Mouse (Mus musculus) G1E (cell line): ENCODE data around the gene Foxs1. TPM values are rescaled to one million over a fixed set of nuclear protein-coding genes. Genes with fewer than 3 reads are reported as not detected.

Source experiments
- ATAC-seq: 2 replicates; pipeline ENCODE4 v1.8.0; 2016; ENCODE audit warnings: mild to moderate bottlenecking; ENCODE audit not compliant: insufficient number of reproducible peaks, poor library complexity, low FRiP score, severe bottlenecking; ENCODE audit errors: extremely low read depth
- DNase-seq: peaks from one replicate; pipeline ENCODE4 v3.0.0; 2012; ENCODE audit warnings: low spot score
- H3K27me3 ChIP-seq: 2 replicates; pipeline ENCODE4 v1.6.1; 2012; ENCODE audit warnings: mild to moderate bottlenecking, low read length, inconsistent platforms; ENCODE audit not compliant: insufficient read depth
- H3K36me3 ChIP-seq: replicated peaks from 2 replicates; pipeline ENCODE3; 2012; ENCODE audit warnings: mild to moderate bottlenecking, inconsistent platforms
- H3K4me1 ChIP-seq: 2 replicates; pipeline ENCODE4 v1.6.1; 2012; ENCODE audit warnings: low read depth, low read length, inconsistent platforms, mixed read lengths; ENCODE audit not compliant: insufficient read depth
- H3K4me3 ChIP-seq: 2 replicates; pipeline ENCODE4 v1.5.1; 2012; ENCODE audit warnings: low read depth, mild to moderate bottlenecking, inconsistent platforms, low read length, moderate library complexity, mixed read lengths
- H3K9me3 ChIP-seq: replicated peaks from 2 replicates; pipeline ENCODE4 v1.6.1; 2012; ENCODE audit warnings: inconsistent platforms
- CTCF ChIP-seq: IDR thresholded peaks from 2 replicates; pipeline ENCODE4 v1.5.1; 2012; ENCODE audit warnings: low read depth, low read length, inconsistent platforms, mixed read lengths
- GATA1 ChIP-seq: IDR thresholded peaks from 2 replicates; pipeline ENCODE4 v1.6.1; 2012; ENCODE audit warnings: borderline replicate concordance, low read length, inconsistent platforms, mixed read lengths
- GATA2 ChIP-seq: IDR thresholded peaks from 2 replicates; pipeline ENCODE4 v1.6.1; 2012; ENCODE audit warnings: low read depth, low read length, inconsistent platforms, borderline replicate concordance
- POLR2AphosphoS5 ChIP-seq: IDR thresholded peaks from 2 replicates; pipeline ENCODE4 v1.6.1; 2012; ENCODE audit warnings: low read depth, low read length, inconsistent platforms; ENCODE audit not compliant: insufficient replicate concordance
- TAL1 ChIP-seq: conservative IDR thresholded peaks from 2 replicates; pipeline ENCODE4 v1.6.1; 2012; ENCODE audit warnings: low read depth, low read length, inconsistent platforms, mixed read lengths
- polyA plus RNA-seq: library from polyadenylated mRNA; stranded (reverse); fragments of >175 nt; gene quantifications from 2 replicates; pipeline ENCODE4 v1.2.3, GENCODE M21; 2012
- total RNA-seq, 2 experiments: library from RNA; stranded (forward) in 1 of 2; stranded (reverse) in 1 of 2; fragments of 200-1000 nt in 1 of 2; fragments of >200 nt in 1 of 2; fragmentation: Nextera tagmentation in 1 of 2; gene quantifications; 2 replicates each; pipeline ENCODE4 v1.2.3; 2014 to 2017

Gene Foxs1
- total and polyA plus RNA-seq, 3 experiments: not detected

DNA sequence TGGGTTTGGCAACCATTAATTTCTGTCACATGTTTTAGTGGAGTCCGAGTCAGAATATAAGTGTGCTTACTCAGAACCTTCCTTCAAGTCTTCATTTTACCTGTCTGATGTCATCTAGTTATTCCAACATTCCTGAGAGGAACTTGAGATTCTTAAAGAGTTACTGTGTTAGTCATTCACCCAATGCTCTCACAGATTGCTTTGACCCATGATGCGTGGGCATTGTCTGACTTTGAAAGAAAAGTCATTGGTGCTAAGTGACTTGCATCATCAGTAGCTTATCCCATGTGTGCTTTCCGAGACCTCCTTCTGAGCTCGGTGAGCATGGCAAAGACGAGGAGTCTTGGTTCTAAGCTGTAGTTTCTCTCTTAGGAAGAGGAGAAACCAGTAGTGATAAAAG, 44.2 kb downstream of the Foxs1 start:
- no peaks in the 10 kb centered on the region for H3K27me3 ChIP-seq
- H3K9me3 ChIP-seq: no peaks in the 10 kb centered on the region
- H3K36me3 ChIP-seq: peaks cover 95% of the 10 kb centered on the region
- ATAC-seq (no peak), DNase-seq (no peak)
- no peaks in the 10 kb centered on the region for H3K4me1 ChIP-seq
- TF ChIP-seq POLR2AphosphoS5 (no peak), GATA1 (no peak), TAL1 (no peak), CTCF (no peak), GATA2 (no peak)
- no peak overlapping the region for H3K4me3 ChIP-seq

- TF ChIP-seq TAL1 (no peak), CTCF (no peak), POLR2AphosphoS5 (no peak), GATA1 (no peak), GATA2 (no peak)
- Histone ChIP-seq H3K36me3 (peaks cover 94% of the 10 kb centered on the region), H3K4me3 (no peak overlapping the region), H3K27me3 (no peaks in the 10 kb centered on the region), H3K4me1 (no peaks in the 10 kb centered on the region), H3K9me3 (no peaks in the 10 kb centered on the region)
- no peak for ATAC-seq
- no peak for DNase-seq
These were observed 45.8 kb downstream of the Foxs1 start for GRCm38 (mm10) chr2:152887230-152887629.

- H3K4me1 ChIP-seq: no peaks in the 10 kb centered on the region
- no peaks in the 10 kb centered on the region for H3K9me3 ChIP-seq
- H3K4me3 ChIP-seq: no peak overlapping the region
- peaks cover 96% of the 10 kb centered on the region for H3K36me3 ChIP-seq
- no peak for DNase-seq
- no peaks in the 10 kb centered on the region for H3K27me3 ChIP-seq
- ATAC-seq: no peak
- TF ChIP-seq TAL1 (no peak), CTCF (no peak), POLR2AphosphoS5 (no peak)
These were observed 48.8 kb downstream of the Foxs1 start for GRCm38 (mm10) chr2:152884101-152884645.

Other genes starting within 250 kb of the Foxs1 start
- 24.2 and 24.3 TPM in 2 replicates for gene Mcts2, start 246.2 kb downstream of the Foxs1 start, total RNA-seq (2014; fragmentation: Nextera tagmentation)
- gene Mcts2, start 246.2 kb downstream of the Foxs1 start, total RNA-seq (2017): 30.0 and 33.3 TPM in 2 replicates
- gene Mcts2, start 246.2 kb downstream of the Foxs1 start, polyA plus RNA-seq: 2.1 and 2.6 TPM in 2 replicates
- gene Id1, start 197.0 kb downstream of the Foxs1 start, total RNA-seq (2014; fragmentation: Nextera tagmentation): 20.8 and 21.7 TPM in 2 replicates
- gene Id1, start 197.0 kb downstream of the Foxs1 start, total RNA-seq (2017): 33.2 and 41.4 TPM in 2 replicates
- gene Id1, start 197.0 kb downstream of the Foxs1 start, polyA plus RNA-seq: 110 TPM in 2 replicates
- gene Cox4i2, start 179.0 kb downstream of the Foxs1 start, total RNA-seq (2014; fragmentation: Nextera tagmentation): not detected in 2 replicates
- 0.16 TPM in 1 of 2 replicates, not detected in the other for gene Cox4i2, start 179.0 kb downstream of the Foxs1 start, total RNA-seq (2017)
- not detected in 2 replicates for gene Cox4i2, start 179.0 kb downstream of the Foxs1 start, polyA plus RNA-seq
- 35.2 and 79.6 TPM in 2 replicates for gene Bcl2l1, start 101.5 kb downstream of the Foxs1 start, total RNA-seq (2014; fragmentation: Nextera tagmentation)
- gene Bcl2l1, start 101.5 kb downstream of the Foxs1 start, total RNA-seq (2017): 27.0 and 31.6 TPM in 2 replicates
- 63.3 and 82.7 TPM in 2 replicates for gene Bcl2l1, start 101.5 kb downstream of the Foxs1 start, polyA plus RNA-seq
- 257 and 315 TPM in 2 replicates for gene Tpx2, start 85.2 kb downstream of the Foxs1 start, total RNA-seq (2014; fragmentation: Nextera tagmentation)
- 119 and 142 TPM in 2 replicates for gene Tpx2, start 85.2 kb downstream of the Foxs1 start, total RNA-seq (2017)
- gene Tpx2, start 85.2 kb downstream of the Foxs1 start, polyA plus RNA-seq: 11.7 and 16.7 TPM in 2 replicates
- not detected in 2 replicates for gene Mylk2, start 21.9 kb downstream of the Foxs1 start, total RNA-seq (2014; fragmentation: Nextera tagmentation)
- 0.11 TPM in 1 of 2 replicates, not detected in the other for gene Mylk2, start 21.9 kb downstream of the Foxs1 start, total RNA-seq (2017)
- gene Mylk2, start 21.9 kb downstream of the Foxs1 start, polyA plus RNA-seq: not detected in 2 replicates
- not detected in 2 replicates for gene Dusp15, start 18.5 kb upstream of the Foxs1 start, total RNA-seq (2014; fragmentation: Nextera tagmentation)
- 0.11 TPM in 1 of 2 replicates, not detected in the other for gene Dusp15, start 18.5 kb upstream of the Foxs1 start, total RNA-seq (2017)
- gene Dusp15, start 18.5 kb upstream of the Foxs1 start, polyA plus RNA-seq: not detected in 2 replicates
- gene Ttll9, start 29.3 kb upstream of the Foxs1 start, total RNA-seq (2014; fragmentation: Nextera tagmentation): not detected in 2 replicates
- gene Ttll9, start 29.3 kb upstream of the Foxs1 start, total RNA-seq (2017): not detected in 2 replicates
- not detected in 2 replicates for gene Ttll9, start 29.3 kb upstream of the Foxs1 start, polyA plus RNA-seq
- gene Pdrg1, start 82.2 kb upstream of the Foxs1 start, total RNA-seq (2014; fragmentation: Nextera tagmentation): 42.2 and 49.4 TPM in 2 replicates
- 142 and 154 TPM in 2 replicates for gene Pdrg1, start 82.2 kb upstream of the Foxs1 start, total RNA-seq (2017)
- gene Pdrg1, start 82.2 kb upstream of the Foxs1 start, polyA plus RNA-seq: 49.4 and 63.4 TPM in 2 replicates
- not detected in 2 replicates for gene Xkr7, start 98.6 kb upstream of the Foxs1 start, total RNA-seq (2014; fragmentation: Nextera tagmentation)
- gene Xkr7, start 98.6 kb upstream of the Foxs1 start, total RNA-seq (2017): 0.05 and 0.06 TPM in 2 replicates
- not detected in 2 replicates for gene Xkr7, start 98.6 kb upstream of the Foxs1 start, polyA plus RNA-seq
- gene Ccm2l, start 132.7 kb upstream of the Foxs1 start, total RNA-seq (2014; fragmentation: Nextera tagmentation): not detected in 2 replicates
- gene Ccm2l, start 132.7 kb upstream of the Foxs1 start, total RNA-seq (2017): 0.11 TPM in 1 of 2 replicates, not detected in the other
- not detected in 2 replicates for gene Ccm2l, start 132.7 kb upstream of the Foxs1 start, polyA plus RNA-seq
- gene Hck, start 175.3 kb upstream of the Foxs1 start, total RNA-seq (2014; fragmentation: Nextera tagmentation): not detected in 2 replicates
- gene Hck, start 175.3 kb upstream of the Foxs1 start, total RNA-seq (2017): 0.05 TPM in 1 of 2 replicates, not detected in the other
- gene Hck, start 175.3 kb upstream of the Foxs1 start, polyA plus RNA-seq: not detected in 2 replicates
- gene Tm9sf4, start 228.1 kb upstream of the Foxs1 start, total RNA-seq (2014; fragmentation: Nextera tagmentation): 90.5 and 109 TPM in 2 replicates
- 42.9 and 46.8 TPM in 2 replicates for gene Tm9sf4, start 228.1 kb upstream of the Foxs1 start, total RNA-seq (2017)
- gene Tm9sf4, start 228.1 kb upstream of the Foxs1 start, polyA plus RNA-seq: 27.9 and 35.2 TPM in 2 replicates